20 mouse cellular contexts compared by ENCODE assay signal in genomic region chr14:9695217-9695690, GRCm38 (mm10).
DNase-seq lines count a peak whose midpoint lies in the region; ATAC-seq lines count a peak whose summit lies in the region.
"Had no signal": no experiment of that assay in that cellular context is flagged by ENCODE, and none has a peak within 500 bp of the region (broad histone marks: within the 10 kb centered on the region; RNA-seq: fewer than 3 reads in every experiment).

No protein-coding gene starts in this region.

- H3K9me3 ChIP-seq in forebrain, embryonic 10.5 days, result no peaks in the 10 kb centered on the region
- H3K9me3 ChIP-seq in forebrain, embryonic 16.5 days (ENCODE audit: control insufficient read depth, low read length), result no peaks in the 10 kb centered on the region
- no peaks in the 10 kb centered on the region for H3K9me3 ChIP-seq in embryonic facial prominence, embryonic 10.5 days
- no peaks in the 10 kb centered on the region for H3K9me3 ChIP-seq in midbrain, embryonic 13.5 days
- H3K9me3 ChIP-seq: embryonic facial prominence, embryonic 12.5 days; limb, embryonic 13.5 days; neural tube, embryonic 13.5 days had no signal

- WGBS in forebrain, embryonic 10.5 days, result 14% methylated on average over 4 of the region's 4 CpGs
- 8% methylated on average over 4 of the region's 4 CpGs for WGBS in forebrain, embryonic 16.5 days
- WGBS in embryonic facial prominence, embryonic 10.5 days, result 41% methylated on average over 4 of the region's 4 CpGs
- WGBS in midbrain, embryonic 13.5 days, result 8% methylated on average over 4 of the region's 4 CpGs

- H3K4me2 ChIP-seq in forebrain, embryonic 16.5 days (ENCODE audit: low read length), result no peak overlapping the region
- no peak overlapping the region for H3K4me2 ChIP-seq in midbrain, embryonic 13.5 days (replicated peaks)
- H3K4me2 ChIP-seq: embryonic facial prominence, embryonic 12.5 days; limb, embryonic 13.5 days; neural tube, embryonic 13.5 days had no signal

- ATAC-seq in forebrain, embryonic 16.5 days, result no peak
- ATAC-seq in midbrain, embryonic 13.5 days, result peak; percentile 86

- no peak overlapping the region for H3K9ac ChIP-seq in forebrain, embryonic 16.5 days (replicated peaks; ENCODE audit: low read depth, low read length)
- H3K9ac ChIP-seq in midbrain, embryonic 13.5 days (replicated peaks), result no peak overlapping the region
- H3K9ac ChIP-seq: embryonic facial prominence, embryonic 12.5 days; limb, embryonic 13.5 days; neural tube, embryonic 13.5 days had no signal

- no peak overlapping the region for H3K4me3 ChIP-seq in forebrain, embryonic 10.5 days
- no peak overlapping the region for H3K4me3 ChIP-seq in forebrain, embryonic 16.5 days (replicated peaks; ENCODE audit: low read length)
- no peak overlapping the region for H3K4me3 ChIP-seq in embryonic facial prominence, embryonic 10.5 days
- no peak overlapping the region for H3K4me3 ChIP-seq in midbrain, embryonic 13.5 days (replicated peaks)
- H3K4me3 ChIP-seq: embryonic facial prominence, embryonic 12.5 days; limb, embryonic 13.5 days; neural tube, embryonic 13.5 days had no signal

- no peaks in the 10 kb centered on the region for H3K36me3 ChIP-seq in forebrain, embryonic 10.5 days (replicated peaks)
- no peaks in the 10 kb centered on the region for H3K36me3 ChIP-seq in forebrain, embryonic 16.5 days (ENCODE audit: control insufficient read depth, insufficient read depth)
- no peaks in the 10 kb centered on the region for H3K36me3 ChIP-seq in embryonic facial prominence, embryonic 10.5 days (replicated peaks)
- H3K36me3 ChIP-seq in midbrain, embryonic 13.5 days, result no peaks in the 10 kb centered on the region
- H3K36me3 ChIP-seq: embryonic facial prominence, embryonic 12.5 days; limb, embryonic 13.5 days; neural tube, embryonic 13.5 days had no signal

- peaks cover 78% of the 10 kb centered on the region for H3K27me3 ChIP-seq in forebrain, embryonic 10.5 days (ENCODE audit: poor library complexity, severe bottlenecking)
- H3K27me3 ChIP-seq in forebrain, embryonic 16.5 days (replicated peaks; ENCODE audit: control insufficient read depth, insufficient read depth, low read length), result no peaks in the 10 kb centered on the region
- H3K27me3 ChIP-seq in embryonic facial prominence, embryonic 10.5 days (replicated peaks; ENCODE audit: low read depth, poor library complexity, severe bottlenecking), result peaks cover 45% of the 10 kb centered on the region
- H3K27me3 ChIP-seq in midbrain, embryonic 13.5 days, result peaks cover 45% of the 10 kb centered on the region
- H3K27me3 ChIP-seq: CH12.LX; embryonic facial prominence, embryonic 12.5 days; limb, embryonic 13.5 days had no signal

- peak; percentile 25 for DNase-seq in forebrain, embryonic 10.5 days (ENCODE audit: extremely low spot score, low spot score)
- peak; percentile 29 for DNase-seq in ES-CJ7 (ENCODE audit: low read depth, low spot score)
- DNase-seq in embryonic facial prominence, embryonic 10.5 days (ENCODE audit: low spot score), result peak; percentile 9
- no peak for DNase-seq in cerebellum, adult 11 months
- DNase-seq in left cerebral cortex, adult 18-20 months (ENCODE audit: low spot score in 2 of 2), result no peak
- DNase-seq in frontal cortex, postnatal 25 days (ENCODE audit: low spot score in 2 of 2), result no peak
- DNase-seq: adrenal gland, adult 8-10 months; cerebellum, adult 9-10 months; heart, adult 18-20 months; lung, postnatal 14 days; right cerebral cortex, adult 18-20 months; spleen, adult 18-20 months; thymus, postnatal 36 days had no signal

- peaks cover 26% of the 10 kb centered on the region for H3K4me1 ChIP-seq in forebrain, embryonic 10.5 days
- H3K4me1 ChIP-seq in forebrain, embryonic 16.5 days (replicated peaks; ENCODE audit: control insufficient read depth, insufficient read depth, low read length), result no peaks in the 10 kb centered on the region
- peaks cover 10% of the 10 kb centered on the region for H3K4me1 ChIP-seq in embryonic facial prominence, embryonic 10.5 days
- peaks cover 21% of the 10 kb centered on the region for H3K4me1 ChIP-seq in midbrain, embryonic 13.5 days (replicated peaks)
- H3K4me1 ChIP-seq: embryonic facial prominence, embryonic 12.5 days; neural tube, embryonic 13.5 days had no signal

- H3K27ac ChIP-seq in forebrain, embryonic 10.5 days, result no peak overlapping the region
- no peak overlapping the region for H3K27ac ChIP-seq in forebrain, embryonic 16.5 days (ENCODE audit: low read length)
- H3K27ac ChIP-seq in embryonic facial prominence, embryonic 10.5 days (replicated peaks), result no peak overlapping the region
- no peak overlapping the region for H3K27ac ChIP-seq in midbrain, embryonic 13.5 days
- H3K27ac ChIP-seq: embryonic facial prominence, embryonic 12.5 days; limb, embryonic 13.5 days; neural tube, embryonic 13.5 days; stomach, postnatal 0 days had no signal

Comparison
In these comparisons a context has a peak if more than half of its experiments do, and no peak if none do; other contexts are left out.
1. DNase-seq: peak in forebrain, embryonic 10.5 days (single experiment), ES-CJ7 (single experiment) and embryonic facial prominence, embryonic 10.5 days (single experiment); none in cerebellum, adult 11 months (single experiment), left cerebral cortex, adult 18-20 months (0 of 2) and frontal cortex, postnatal 25 days (0 of 2).